Mouse (Mus musculus) WW6 (cell line): ENCODE results near the gene Rlbp1.
A peak's percentile ranks its signal among the peaks of the same experiment; 100 is the strongest.

Source experiments
- DNase-seq: peaks from one replicate; pipeline ENCODE4 v3.0.0-alpha.2; 2013; ENCODE audit warnings: low read depth, low spot score

Rlbp1 gene

DNA sequence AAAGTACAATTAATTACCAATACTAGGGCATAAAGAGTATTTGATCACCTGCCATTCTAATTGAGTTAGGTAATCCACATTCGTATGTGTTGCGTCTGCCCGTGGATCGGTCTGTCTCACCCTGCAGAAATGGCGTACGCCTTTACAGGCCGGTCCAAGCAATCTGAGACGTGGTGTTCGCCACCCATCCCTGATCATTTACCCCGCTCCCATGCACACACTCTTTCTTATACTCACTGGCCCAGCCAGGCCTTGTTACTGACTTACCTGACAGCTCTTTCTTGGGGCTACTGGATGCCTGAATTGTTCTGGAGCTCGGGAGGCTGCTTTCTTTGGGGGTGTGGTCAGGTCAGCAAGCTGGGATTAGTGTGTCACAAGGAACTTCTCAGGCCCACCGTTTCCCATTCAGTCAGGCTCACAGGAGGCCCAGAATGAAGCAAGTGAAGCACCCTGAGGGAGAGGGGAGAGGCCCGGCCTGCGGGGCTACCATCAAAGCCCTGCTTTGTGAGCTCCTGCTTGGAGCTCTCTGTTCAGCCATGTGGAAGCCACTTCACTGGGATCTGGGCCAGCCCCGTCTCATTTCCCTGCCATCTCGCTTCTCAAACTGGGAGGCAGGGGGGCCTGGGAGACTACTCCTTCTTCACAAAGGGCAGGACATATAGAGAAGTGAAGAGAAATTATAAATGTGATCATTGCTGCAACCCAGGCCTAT lies at the start of gene Rlbp1:
TSS of gene Rlbp1 (minus strand) at position 627 of the 712 bp plus-strand sequence.
- DNase-seq = no peak

DNA sequence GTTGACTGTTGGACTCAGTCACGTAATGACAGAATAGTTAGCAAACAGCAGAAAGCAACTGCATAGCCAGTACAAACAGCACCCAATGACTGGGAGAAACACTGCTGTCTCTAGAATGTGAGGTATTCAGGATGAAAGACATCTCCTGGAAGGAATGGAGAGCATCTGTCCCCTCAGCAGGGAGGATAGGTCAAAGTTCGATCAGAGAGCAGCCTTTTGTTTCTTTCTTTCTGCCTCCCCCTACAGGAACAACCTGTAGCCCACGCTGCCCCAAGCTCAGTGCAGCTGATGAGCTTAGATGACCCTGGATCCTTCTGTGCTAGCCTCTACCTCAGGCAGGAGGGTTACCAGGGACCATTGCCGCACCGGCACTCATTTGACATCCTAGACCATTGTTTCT lies 41.4 kb upstream of the Rlbp1 start:
- DNase-seq = no peak

DNA sequence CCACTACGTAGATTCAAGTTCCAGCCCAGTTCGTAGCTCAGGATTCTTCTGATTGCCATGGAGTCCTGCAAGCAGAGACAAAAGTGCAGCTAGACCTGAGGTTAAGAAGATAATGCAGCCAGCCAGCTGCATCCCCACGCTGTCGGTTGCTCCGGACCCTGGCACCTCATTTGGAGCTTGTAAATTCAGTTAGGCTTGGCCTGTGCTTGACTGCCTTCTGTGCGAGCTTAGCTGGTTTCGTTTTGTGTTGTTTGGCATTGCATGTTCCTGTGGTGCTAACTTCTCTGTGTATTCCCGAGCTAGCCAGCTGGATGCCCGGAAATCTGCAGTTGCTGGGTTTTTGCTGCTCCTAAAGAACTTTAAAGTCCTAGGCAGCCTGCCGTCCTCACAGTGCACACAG lies 39.0 kb upstream of the Rlbp1 start:
- DNase-seq = no peak

DNA sequence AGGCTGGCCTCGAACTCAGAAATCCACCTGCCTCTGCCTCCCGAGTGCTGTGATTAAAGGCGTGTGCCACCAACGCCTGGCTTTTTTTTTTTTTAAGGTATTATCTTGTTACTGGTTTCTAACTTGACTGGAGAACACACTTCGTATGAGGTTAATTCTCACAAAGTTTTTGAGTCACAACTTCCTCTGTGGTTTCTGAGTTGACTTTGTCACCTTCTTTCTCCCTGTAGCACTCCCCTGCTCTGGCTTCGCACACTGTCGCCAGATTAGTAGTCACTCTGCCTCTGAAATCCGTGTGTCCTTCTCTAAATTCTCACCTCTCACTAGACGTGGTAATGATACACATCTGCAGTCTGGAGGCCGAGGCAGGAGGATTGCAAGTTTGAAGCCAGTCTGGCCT lies 36.0 kb upstream of the Rlbp1 start:
- no peak for DNase-seq

DNA sequence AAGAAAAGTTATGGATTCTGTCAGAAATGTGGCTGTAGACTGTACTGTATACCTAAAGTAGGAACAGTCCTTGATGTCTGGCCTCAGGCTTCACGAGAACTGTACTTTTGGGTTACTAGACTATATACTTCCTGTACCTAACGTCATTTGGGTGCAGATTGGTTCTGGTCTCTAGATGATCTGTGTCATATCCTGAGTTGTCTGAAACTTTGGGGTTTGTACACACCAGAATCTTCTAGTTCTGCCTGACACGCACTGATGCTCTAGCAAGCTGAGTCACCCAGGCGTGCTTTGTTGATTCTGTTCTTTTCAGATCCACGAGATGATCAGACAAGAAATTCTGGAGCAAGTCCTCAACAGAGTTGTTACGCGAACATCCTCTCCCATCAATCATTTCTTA lies 33.1 kb upstream of the Rlbp1 start:
- no peak for DNase-seq

DNA sequence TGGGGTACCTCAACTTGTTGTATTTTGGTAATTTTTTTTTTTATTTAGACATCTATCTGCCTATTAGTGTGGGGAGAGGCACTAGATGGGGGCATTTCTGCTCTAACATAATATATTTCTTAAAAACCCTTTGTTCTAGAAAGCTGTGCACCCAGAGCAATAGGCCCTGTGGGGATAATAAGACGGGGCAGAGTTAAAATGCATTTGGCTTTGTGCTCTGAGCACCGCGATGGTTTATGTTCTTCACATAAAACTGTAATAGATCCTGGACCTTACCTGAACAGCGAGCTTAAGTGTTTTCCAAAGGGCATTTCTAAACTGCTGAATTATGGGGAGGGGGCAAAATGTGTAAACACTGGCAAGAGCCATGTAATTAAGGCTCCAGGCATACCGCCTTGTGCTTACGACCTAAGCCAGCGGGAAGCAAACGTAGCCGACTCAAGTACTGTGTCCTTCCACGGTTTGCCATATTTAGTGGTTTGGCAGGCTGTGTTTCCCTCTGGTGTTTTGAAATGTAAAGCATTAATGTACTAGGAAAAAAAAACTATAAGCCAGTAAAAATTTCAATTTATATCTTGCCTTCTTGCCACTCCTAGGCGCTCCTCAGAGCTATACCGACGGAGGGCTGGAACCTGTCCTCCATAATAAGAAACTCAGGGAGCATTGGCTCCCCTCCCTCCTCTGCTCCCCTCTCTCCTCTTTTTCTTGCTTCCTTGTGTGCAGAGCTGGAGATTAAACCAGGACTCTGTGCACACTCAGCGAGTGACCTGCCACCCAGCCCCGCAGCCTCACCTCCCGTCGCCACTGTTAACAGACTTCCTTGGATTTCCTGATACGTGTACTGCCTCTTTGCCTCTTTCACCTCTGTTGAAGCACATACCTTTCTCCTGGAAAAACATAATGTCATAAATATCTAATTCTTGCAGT lies 27.9 kb upstream of the Rlbp1 start:
- DNase-seq = no peak

DNA sequence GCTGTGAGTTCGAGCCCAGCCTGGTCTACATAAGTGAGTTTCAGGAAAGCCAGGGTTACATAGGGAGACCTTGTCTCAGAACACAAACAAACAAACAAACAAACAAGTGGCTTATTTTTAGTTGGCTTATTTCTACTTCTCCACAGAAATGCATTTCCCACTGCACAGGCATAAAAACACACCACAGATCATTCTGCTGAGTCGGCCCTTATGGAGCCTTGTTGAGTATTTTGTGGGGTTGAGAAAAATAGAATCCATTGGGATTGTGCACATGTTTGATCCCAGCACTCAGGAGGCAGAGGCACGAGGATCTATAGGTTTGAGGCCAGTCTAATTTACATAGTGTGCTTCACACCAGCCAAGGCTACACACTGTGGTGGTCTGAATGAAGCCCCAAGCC lies 13.4 kb upstream of the Rlbp1 start:
- DNase-seq = no peak

DNA sequence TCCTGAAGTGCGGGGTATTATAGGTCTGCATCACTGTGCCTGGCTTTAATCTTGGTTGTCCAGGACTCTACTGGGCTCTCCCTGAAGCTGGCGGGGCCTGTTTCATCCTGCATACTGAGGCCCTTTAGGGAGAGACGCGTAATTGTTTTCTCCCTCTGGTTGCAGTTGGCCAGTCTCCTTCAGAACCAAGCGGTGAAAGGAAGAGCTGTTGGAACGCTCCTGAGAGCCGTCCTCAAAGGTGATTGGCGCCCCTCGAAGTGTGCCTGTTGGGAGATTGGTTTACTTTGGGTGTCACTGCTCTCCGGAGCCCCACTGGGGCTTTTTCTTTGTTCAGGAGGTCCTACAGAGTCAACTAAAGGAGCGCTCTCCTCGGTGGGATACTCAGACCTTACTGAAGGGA lies 12.1 kb upstream of the Rlbp1 start:
- no peak for DNase-seq

DNA sequence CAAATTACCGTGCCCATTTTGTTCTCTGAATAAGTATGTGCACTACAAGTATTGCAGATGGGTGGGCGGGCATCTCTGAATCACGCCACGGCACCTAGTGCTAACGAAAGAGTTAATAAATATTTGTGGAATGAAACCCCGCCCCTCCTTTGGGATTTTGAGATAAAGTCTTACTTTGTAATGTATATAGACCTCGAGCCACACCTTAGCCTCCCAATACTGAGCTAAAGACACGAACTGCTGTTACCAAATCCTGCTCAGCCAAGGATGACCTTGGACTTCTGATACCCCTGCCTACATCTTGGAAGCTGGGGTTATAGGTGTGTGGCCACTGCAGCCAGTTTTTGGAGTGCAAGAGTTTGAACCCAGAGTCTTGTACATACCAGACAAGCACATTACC lies 11.6 kb upstream of the Rlbp1 start:
- DNase-seq = no peak

DNA sequence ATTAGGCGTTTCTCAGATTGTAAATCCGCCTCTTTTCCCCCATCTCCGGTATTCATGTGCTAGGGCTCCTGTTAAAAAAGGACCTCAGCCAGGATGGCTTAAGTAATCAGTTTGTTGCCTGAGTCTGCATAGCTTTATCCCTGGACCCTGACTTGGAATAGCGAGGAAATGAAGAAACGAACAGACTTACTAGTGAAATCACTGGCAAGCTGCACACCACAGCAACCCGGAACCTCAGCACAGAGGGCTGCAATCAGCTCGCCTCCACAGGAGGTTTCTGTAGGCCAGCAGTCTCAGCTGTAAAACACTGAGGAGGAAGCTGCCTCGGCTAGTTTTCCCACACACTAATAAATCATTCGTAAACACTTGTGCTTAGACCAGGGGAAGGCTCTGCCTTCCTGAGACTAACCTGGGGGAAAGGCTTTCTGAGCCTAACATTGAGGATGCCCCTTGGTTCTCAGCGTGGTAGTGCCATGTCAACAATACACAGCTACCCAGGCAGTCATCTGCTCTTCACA lies 10.7 kb upstream of the Rlbp1 start:
- no peak for DNase-seq

DNA sequence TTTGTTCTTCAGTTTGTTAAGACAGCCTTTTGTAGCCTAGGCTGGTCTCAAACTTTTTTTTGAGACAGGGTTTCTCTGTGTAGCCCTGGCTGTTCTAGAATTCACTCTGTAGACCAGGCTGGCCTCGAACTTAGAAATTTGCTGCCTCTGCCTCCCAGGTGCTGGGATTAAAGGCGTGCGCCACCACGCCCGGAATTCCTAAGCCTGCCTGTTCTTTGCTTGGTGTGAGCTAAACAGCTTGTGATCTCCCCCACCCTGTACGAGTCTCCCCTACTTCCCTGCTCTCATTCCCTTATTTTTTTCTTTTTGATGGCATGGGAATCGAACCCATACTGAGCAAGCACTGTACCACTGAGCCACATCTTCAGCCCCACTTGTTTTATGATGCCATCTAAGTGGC lies 8.3 kb upstream of the Rlbp1 start:
- DNase-seq = no peak

DNA sequence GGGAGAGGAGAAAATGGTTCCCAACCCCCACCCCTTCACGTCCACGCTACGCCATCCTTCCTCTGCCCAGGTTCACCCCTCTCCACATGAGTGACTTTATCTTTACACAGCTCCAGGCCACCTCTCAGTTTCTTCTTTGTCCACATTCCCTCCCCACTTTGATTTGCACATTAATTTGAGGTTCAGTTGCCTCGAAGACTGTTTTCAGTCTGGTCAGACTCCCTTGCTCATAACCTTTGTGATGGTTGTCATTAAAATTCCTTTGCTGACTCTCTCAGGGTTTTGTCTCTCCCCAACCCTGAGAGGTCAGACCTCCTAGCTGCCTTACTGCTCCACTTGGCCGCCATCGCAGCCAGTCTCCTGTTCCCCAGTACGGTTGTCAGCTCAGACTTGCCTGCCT lies 7.8 kb upstream of the Rlbp1 start:
- DNase-seq = no peak

DNA sequence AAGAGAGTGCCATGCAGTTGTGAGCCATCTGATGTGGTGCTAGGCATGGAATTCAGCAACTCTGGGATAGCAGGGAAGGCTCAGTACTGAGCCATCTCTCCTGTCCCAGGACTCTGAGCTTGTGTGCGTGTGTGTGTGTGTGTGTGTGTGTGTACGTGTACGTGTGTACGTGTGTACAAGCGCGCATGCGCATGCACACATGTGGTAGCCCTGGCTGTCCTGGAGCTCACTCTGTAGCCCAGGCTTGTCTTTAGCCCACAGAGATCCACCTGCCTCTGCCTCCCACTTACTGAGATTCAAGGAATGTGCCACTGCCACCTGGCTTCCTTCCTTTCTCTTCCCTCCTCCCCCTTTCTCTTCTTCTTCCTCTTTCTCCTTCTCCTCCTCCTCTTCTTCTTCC lies 7.1 kb upstream of the Rlbp1 start:
- no peak for DNase-seq

DNA sequence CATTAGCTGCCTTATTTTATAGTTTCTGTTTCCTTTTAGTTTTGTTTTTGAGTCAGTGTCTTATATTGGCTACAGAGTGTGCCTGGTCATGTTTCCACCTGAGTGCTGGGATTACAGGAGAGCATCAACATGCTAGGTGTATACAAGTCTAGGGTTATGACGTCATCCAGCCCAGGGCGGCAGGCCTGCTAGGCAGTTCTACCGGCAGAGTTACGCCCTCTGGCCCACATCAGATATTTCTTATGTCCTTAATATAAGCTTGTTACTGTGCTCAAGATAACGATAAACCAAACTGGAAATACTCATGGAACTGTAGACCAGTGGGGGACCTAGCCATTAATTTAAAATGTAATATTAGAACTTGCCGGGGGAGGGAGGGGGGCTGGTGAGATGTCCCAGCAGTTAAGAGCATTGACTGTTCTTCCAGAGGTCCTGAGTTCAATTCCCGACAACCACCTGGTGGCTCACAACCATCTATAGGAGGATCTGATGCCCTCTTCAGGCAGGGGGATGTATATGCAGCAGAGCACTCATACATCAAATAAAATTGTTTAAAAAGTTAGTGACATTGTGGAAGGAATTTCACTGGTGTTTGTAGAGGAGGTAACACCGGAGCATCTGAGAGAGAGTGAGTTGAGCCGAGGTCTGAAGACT lies 6.1 kb upstream of the Rlbp1 start:
- DNase-seq = no peak

DNA sequence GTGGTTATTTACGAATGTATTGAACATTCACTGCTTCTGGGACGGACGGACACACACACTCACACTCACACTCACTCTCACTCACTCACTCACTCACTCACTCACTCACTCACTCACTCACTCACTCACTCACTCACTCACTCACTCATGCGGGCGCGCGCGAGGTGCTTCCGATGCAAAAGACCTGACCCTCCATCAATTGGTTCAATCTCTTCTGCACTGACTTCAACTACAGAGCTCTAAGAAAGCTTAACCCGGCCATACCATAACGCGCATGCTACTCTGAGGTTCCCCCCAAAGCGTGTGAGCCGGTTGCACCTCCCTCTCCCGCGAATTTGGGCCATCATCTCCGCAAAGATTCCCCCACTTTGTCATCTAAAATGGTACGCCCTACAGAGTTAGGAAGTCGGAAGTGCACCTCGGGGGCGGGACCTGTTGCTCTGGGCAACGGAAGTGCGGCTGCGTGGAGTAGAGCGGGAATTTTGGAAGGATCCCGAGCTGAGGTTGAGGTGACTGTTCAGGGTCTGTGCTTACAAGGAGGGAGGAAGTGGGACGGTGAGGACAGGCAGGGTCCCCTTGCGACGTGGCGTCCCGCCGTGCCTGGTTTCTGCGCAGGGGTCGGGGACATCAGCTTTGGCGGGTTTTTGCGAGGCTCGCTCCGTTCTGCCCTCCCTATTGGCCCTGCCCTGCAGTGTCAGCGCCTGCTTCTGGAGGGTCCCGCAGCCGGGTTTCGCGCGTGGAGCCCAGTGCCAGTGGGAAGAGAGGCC lies 5.2 kb upstream of the Rlbp1 start, which contains the start of gene Fanci:
TSS of gene Fanci (plus strand) at position 47 of the 767 bp plus-strand sequence.
- DNase-seq = peak; percentile 89

DNA sequence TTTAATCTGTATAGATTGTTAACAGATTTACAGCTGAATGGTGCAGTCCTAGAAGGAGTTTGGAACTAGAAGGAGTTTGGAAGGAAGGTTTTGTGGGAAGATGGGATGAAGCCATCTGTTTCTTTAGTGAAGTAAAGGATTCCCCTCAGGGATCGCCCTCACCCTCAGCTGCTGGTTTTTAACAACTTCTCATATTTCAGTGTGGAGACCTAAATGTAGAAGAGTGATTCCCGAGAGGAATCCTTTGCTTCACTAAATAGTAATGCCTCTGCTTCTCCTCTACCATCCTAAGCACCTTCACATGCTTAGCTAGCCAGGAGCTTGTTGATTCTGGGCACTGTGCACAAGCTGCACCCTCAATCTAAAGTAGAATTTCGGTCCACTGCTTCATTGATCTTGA lies 4.6 kb upstream of the Rlbp1 start:
- DNase-seq = no peak

DNA sequence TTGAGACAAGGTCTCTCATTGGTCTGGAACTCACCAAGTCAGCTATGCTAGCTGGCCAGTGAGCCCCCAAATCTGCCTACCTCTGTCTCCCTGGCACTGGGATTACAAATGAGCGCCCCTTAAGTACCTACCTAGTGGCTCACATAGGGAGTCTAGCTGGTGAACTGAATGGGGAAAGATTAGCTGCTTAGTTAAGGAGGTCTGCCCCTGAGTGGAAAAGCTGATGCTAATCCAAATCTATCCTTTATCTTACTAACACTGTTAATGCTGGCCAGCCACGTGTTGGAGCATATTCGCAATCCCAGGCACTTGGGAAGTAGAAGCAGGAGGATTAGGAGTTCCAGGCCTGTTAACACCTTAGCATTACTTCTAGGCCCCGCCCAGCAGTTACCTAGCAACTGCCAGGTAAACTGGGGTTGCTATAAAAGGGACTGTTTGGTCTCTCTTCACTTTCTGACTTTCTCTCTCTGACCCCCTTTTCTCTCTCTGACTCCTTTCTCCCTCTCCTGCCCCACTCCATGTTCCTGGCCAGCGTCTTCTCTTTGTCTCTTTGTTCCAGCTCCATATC lies 3.4 kb upstream of the Rlbp1 start:
- no peak for DNase-seq

DNA sequence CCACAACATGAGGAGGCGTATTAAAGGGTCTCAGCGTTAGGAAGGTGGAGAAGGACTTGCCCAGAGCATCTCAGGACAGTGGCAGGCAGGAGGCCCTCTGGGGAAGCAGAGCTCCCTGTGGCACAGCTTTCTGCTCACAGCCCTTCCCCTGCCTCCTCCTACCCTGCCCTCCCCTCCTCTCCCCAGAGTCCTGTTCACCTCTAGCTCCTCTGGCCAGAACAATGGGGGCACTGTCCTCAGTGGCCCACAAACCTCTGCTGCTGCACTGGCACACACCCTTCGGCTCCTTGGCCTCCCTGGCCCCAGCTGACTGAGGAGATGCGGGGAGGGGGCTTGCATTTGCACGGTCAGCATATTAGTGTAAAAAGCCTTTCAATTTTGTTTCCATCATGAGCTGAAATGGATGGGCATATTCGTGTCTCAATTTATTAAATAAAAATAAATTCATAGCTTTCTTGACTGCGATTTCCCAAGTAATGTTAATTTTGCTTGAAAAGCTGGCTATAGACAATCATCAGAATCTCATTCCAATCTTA lies 1.9 kb upstream of the Rlbp1 start:
- no peak for DNase-seq

DNA sequence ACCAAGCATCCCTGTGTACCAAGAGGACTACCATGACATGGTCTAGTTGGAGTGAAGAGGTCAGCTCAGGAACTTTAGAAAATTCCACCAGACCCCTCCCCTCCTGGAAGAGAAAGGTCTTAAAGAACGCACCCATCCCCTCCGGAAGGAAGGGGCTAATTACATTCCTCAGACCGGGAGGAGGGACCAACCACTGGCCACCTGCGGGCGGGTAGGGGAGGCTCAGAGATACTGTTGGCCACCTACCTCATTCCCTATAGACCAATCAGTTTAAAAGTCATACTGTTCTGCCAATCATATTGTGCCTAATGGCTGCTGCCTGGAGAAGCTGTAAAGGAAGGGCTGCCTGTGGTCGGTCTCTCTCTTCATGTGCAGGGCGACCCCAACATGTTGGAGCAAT lies 1.1 kb upstream of the Rlbp1 start:
- DNase-seq = no peak

DNA sequence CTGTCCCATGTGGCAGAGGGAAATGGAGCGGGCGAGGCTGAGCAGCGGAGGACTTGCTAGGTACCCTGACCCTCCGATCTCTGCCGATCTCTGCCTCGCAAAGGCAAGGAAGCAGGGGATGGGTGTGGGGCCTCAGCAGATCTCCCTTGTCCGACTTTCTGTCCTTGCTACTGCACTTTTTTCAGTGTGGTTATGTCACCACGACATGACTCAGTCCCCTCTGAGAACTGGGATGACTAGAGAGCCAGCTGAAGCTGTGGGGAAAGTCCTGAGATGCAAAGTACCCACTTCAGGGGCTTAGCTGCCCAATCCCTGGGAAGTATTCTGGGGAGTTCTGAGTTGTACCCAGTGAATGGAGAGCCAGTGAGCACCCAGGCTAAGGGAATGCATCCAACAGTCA lies 292 bp upstream of the Rlbp1 start:
- no peak for DNase-seq
